Mouse (Mus musculus): ENCODE results near the gene Trim67.
"Not testable (repeated sequence)": the region's sequence is repeated elsewhere in the genome, so short reads cannot be mapped to it uniquely, and the experiment has no call there.

Trim67 gene

GRCm38 (mm10) chr8:124835848-124836247 lies 43.0 kb downstream of the Trim67 start:
- no peak for DNase-seq

- DNase-seq: no peak
These were observed 43.4 kb downstream of the Trim67 start for GRCm38 (mm10) chr8:124836273-124836672.

GRCm38 (mm10) chr8:124836907-124837306 lies 44.0 kb downstream of the Trim67 start:
- peak in 1 of 2 experiments; percentile 14 for DNase-seq

GRCm38 (mm10) chr8:124837956-124838355 lies 45.1 kb downstream of the Trim67 start:
- no peak for DNase-seq

- no peak for DNase-seq
These were observed 46.5 kb downstream of the Trim67 start for GRCm38 (mm10) chr8:124839371-124839770.

GRCm38 (mm10) chr8:124840900-124841299 lies 48.0 kb downstream of the Trim67 start:
- no peak for DNase-seq

GRCm38 (mm10) chr8:124841775-124842174 lies 48.9 kb downstream of the Trim67 start:
- DNase-seq: no peak

GRCm38 (mm10) chr8:124842929-124843328 lies 50.0 kb downstream of the Trim67 start:
- not testable (repeated sequence) for DNase-seq

GRCm38 (mm10) chr8:124845131-124845530 lies 52.2 kb downstream of the Trim67 start:
- DNase-seq: no peak

GRCm38 (mm10) chr8:124845573-124845972 lies 52.7 kb downstream of the Trim67 start:
- DNase-seq: no peak

- DNase-seq: no peak
These were observed 60.6 kb downstream of the Trim67 start for GRCm38 (mm10) chr8:124853511-124853910.

GRCm38 (mm10) chr8:124859466-124859865 lies 66.6 kb downstream of the Trim67 start:
- DNase-seq: peak; percentile 50 to 53

- DNase-seq: no peak
These were observed 67.3 kb downstream of the Trim67 start for GRCm38 (mm10) chr8:124860188-124860587.

- peak; percentile 95 to 96 for DNase-seq
These were observed 69.7 kb downstream of the Trim67 start, which contains the start of the genes Gnpat and 2810004N23Rik for GRCm38 (mm10) chr8:124862321-124863162. Gene Gnpat, plus strand, starts transcription at chr8:124863033. Gene 2810004N23Rik, minus strand, starts transcription at chr8:124863120.

GRCm38 (mm10) chr8:124863163-124863677 lies 70.3 kb downstream of the Trim67 start:
- DNase-seq: no peak

- peak; percentile 32 to 40 for DNase-seq
These were observed 70.8 kb downstream of the Trim67 start for GRCm38 (mm10) chr8:124863729-124864128.

GRCm38 (mm10) chr8:124866669-124867068 lies 73.8 kb downstream of the Trim67 start:
- DNase-seq: peak in 1 of 2 experiments; percentile 9

GRCm38 (mm10) chr8:124867126-124867525 lies 74.2 kb downstream of the Trim67 start:
- no peak for DNase-seq

GRCm38 (mm10) chr8:124869708-124870107 lies 76.8 kb downstream of the Trim67 start:
- DNase-seq: no peak

GRCm38 (mm10) chr8:124871474-124871873 lies 78.6 kb downstream of the Trim67 start:
- no peak for DNase-seq

GRCm38 (mm10) chr8:124872081-124872480 lies 79.2 kb downstream of the Trim67 start:
- no peak for DNase-seq

- no peak for DNase-seq
These were observed 79.8 kb downstream of the Trim67 start for GRCm38 (mm10) chr8:124872690-124873089.

GRCm38 (mm10) chr8:124878141-124878540 lies 85.2 kb downstream of the Trim67 start:
- no peak for DNase-seq

GRCm38 (mm10) chr8:124878946-124879526 lies 86.1 kb downstream of the Trim67 start:
- DNase-seq: no peak

All from B cell, adult 2 months (primary cell).